Mouse (Mus musculus) left cerebral cortex, adult 11 months (tissue): ENCODE results near the gene Midn.

Source experiments
- DNase-seq: peaks from one replicate; pipeline ENCODE4 v3.0.0; 2022; ENCODE audit warnings: low spot score

The Midn gene

DNA sequence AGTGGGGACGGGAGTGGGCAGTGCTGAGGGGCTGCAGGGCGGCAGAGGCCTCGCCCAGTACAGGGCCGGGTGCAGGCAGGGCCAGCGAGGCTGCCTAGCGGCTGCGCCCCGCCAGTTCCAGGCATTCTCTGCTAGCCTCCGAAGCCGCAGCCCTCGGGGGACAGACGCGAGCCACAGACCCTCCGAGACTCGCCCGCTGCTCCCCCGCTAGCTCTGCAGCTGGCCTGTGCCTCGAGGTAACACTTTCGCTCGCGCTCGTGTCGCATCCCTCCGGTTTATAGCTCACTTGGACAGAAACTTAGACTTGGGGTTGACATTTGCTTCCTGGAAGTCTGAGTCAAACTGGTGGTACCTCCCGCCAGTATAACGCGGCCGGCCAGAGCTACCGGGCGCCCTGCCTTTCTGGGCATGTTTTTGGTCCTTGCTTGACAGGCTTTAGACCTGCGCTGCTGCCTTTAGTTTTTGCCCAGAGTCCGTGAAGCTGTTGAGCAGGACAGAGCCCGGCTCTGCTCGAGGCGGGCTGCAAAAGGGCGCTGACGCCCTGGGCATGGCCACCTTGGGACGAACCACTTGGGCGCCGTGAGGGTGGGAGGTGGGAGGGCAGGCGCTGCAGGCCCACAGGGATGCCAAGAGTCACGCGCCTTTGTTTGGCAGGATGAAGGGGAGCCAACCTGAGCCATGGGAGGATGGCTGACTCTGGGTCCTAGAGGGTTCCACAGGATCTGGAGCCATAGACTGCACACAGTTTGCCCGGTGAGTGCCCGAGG is 23.9 kb downstream of the Midn start:
- no peak for DNase-seq

DNA sequence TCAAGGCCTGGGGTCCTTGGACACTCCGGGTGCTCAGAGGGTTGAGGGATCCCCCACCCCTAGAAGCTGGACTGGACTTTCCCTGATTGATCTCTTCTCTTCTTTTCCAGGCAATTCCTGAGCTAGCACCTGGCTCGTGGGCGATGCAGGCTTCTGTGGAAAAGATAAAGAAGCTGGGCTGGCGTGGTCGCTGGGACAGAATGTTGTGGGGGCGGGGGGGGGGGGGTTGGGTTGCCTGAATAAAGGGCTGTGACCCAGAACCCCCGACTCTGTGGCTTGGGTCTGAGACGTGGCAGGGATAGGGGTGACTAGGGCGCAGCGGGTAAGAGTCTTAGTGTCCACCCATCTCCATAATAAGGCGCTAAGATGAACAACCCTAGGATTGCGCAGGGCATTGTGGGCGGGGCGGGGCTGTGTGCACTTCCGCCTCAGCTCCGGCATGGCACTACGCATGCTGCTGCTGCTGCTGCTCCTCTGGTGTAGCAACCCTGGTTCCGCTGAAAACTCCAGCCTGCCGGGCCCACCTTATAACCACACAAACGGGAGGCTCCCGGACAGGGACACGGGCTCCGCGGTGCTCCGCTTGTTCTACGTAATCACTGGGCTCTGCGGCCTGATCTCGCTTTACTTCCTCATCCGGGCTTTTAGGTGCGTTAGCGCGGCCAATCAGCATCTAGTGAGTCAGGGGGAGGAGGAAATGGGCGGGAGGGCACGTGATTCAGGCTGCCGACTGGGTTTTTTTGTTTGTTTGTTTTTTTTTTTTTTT is 24.6 kb downstream of the Midn start, which contains the start of gene 1600002K03Rik:
TSS of gene 1600002K03Rik (plus strand) at position 418 of the 766 bp plus-strand sequence.
- peak; percentile 89 for DNase-seq

DNA sequence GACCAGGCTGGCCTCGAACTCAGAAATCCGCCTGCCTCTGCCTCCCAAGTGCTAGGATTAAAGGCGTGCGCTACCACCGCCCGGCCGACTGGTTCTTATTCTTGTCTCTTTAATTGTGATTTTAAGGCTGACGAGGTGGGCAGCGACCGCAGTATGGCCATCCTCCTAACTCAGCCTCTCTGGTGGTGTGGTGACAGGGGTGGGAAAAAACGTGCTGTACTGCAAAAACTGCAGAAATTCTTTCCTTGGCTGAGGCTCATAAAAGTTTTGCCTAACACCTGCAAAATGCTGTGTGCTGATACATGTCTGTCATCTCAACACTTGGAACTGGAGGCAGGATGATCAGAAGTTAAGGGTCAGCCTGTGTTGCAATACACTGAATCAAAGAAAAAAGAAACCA is 25.3 kb downstream of the Midn start:
- no peak for DNase-seq

DNA sequence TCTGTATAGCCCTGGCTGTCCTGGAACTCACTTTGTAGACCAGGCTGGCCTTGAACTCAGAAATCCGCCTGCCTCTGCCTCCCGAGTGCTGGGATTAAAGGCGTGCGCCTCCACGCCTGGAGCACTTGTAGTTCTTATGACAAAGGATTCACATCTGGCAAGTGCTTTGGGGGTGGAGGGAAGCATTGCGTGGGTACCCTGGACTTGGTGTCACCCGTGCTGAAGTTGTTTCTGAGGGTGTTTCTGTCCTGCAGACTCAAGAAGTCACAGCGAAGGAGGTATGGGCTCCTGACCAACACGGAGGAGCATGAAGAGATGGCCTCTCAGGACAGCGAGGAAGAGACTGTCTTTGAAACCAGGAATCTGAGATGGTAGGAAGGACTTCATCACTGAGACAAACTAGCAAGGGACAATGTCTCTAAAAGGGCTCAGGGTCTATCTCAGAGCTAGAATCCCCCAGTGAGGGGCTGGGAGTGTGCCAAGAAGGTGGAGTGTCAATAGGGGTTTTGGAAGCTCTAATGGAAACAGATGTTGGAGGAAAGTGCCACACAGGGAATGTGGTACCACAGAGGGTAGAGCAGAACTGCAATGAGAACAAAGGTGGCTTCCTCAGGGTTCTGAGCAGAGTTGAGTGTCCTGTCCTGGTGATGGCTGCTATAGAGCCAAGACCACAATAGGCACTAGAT is 26.0 kb downstream of the Midn start:
- DNase-seq = no peak

DNA sequence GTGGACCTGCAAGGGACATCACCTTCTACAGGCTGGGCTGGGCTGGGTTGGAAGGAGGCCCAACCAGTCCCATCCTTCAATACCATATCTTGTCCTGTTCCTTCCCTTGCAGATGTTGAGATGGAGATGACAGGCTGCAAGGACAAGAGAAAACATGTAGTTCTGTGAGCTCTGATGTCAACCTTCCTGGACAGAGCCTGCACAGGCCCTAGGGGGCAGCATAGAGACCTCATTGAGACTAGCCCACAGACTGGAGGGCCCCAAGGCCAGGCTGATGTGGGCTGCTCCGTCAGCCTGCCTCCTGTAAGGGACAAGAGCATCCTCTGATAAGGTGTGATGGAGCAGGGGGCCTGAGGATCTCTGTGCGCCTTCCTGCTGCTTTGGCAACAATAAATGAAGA is 26.6 kb downstream of the Midn start:
- DNase-seq = no peak

DNA sequence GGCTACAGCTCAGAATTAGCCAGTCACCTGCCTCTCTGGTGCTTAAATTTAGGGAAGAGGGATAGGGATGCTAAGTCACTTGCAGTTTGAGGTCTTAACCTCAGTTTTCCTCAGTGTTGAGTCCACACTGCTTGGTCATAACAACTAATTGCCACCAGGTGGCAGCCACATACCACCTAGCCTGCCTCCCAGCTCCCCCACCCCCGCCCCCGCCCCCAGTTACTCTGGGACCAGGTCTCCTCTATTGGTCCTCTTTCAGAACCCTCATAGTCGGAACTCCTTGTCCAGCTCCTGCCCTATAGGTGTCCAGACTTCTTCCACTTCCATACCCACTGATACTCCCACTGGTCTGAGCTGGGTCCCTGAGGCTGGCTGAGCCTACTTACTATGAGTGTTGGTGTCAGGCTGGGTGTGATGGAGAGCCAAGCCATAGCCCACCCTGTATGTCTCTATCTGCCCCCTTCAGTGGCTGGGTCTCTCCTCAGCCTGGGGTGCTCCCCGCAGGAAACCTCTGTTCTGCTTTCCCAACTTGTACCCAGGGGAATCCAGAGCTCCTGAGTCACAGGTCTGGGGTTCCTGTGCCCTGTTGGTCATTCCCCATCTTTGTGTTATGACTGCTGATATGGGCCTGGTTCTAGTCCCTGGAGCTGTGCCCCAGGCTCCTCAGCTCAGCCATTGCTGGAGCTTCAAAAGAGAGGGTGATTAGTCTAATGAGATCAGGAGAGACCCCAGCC is 27.6 kb downstream of the Midn start:
- DNase-seq = no peak

DNA sequence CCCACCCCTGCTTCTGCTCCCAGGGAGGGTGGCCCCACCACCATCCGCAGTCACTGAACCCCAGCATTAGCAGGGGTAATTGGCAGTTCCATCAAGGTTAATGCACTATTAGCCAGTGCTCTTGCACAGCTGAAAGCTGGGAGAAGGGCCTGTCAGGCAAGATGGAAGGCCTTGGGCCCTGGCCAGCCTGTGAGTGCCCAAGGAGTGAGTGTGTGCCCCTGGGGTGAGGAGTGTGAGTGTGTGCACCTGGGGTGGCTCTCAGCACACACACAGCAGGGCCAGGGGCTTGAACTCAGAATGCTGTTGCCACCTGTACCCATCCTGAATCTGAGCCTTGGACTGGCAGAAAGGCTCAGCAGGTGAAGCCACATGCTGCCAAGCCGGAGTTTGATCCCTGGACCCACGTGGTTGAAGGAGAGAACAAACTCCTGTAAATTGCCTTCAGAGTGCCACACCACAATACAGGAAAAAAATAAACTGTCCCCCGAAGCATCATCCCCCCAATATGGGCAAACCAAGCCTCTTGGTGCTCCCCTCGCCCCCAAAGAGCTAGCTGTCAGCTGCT is 28.3 kb downstream of the Midn start:
- no peak for DNase-seq

DNA sequence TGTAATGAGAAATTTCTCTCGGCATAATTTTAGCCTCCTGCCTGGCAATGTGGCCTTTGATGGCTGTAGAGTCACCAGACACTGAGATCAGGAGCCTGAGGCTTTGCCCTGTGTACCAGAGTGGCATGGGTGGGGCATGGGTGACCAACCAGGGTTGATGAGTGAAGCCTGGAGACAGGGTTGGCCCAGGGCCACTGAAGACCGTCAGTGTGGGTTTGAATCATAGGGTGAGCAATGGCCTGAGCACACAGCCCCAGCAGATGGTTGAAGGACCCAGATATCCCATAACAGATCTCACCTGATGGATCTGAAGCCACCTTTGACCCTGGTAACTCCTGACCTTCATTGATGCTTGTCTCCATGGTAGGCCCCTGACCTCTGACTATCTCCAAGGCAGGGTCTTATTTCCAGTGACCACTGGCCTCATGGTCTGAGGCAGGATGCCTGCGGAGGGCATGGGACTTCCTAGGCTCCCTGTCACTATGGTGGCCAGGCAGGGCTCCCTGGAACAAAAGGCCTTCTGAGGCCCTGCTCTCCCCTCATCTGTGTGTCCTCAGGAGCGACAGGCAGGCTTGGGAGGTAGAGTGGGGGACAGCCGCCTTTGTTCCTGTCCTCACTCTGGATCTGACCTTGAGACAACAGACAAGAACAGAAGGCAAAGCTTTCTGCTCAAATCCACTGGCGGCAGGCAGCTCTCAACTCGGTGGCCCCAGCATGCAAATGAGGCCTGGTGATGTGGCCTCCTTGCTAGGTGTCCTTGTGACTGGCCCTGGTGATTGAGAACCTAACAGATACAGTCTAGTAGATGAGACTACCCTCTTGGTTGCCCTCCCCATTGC is 29.6 kb downstream of the Midn start:
- no peak for DNase-seq

DNA sequence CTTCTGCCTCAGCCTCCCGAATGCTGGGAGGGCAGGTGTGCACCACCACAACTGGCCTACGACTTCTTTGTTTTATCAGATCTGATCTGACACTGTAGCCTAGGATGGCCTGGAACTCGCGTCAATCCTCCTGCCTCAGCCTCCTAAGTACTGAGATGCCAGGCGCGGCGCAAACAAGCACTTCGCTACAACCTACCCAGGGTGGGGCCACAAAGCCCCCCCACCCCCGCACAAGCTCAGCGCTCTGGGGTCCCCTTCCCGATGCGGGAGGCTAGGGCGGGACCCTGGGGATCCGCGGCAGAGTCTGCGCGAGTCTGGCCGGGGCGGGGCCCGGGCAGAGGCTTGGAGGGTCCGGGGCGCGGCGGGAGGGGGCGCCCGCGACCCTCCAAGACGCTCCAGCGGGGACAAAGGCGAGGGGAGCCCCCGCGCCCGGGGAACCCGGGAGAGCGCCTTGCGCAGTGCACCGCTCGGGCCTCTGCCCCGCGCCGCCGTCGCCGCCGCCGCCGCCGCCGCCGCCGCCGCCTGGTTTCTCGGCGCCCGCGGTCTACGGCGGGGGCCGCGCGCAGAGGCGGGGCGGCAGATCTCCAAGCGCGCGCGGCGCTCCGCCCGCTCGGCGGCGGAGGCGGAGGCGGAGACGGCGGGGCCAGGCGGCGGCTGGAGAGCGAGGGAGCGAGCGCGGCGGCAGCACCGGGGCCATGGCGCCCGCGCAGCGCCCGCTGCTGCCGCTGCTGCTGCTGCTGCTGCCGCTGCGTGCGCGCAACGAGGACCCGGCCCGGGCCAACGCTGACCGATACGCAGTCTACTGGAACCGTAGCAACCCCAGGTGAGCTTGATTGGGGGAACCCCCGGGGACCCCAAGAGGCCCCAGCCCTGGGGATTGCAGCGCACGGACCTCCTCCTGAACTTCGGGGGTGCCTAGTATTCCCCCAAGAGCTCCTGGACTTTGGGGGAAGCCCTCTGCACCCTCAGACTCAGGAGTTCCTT is 31.3 kb downstream of the Midn start, which contains the start of gene Efna2:
TSS of gene Efna2 (plus strand) at position 415 of the 984 bp plus-strand sequence.
- no peak for DNase-seq

DNA sequence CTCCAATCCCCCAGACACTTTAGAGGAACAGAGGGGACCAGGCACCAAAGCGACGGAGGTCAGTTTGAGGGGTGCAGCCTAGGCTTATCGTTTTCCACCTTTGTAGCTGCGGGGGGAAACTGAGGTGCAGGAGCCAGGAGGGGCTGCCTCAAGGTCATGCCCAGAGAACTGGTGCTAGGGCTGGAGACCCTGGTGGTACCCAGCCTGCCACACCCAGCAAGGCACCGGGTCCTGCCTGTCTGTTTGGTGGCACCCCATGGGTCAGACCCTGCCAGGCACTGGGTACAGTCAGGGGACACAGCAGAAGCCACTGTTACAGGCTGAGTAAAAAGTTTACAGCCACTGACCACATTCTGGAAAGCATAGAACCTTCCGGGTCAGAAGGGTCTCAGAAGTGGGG is 32.2 kb downstream of the Midn start:
- no peak for DNase-seq

DNA sequence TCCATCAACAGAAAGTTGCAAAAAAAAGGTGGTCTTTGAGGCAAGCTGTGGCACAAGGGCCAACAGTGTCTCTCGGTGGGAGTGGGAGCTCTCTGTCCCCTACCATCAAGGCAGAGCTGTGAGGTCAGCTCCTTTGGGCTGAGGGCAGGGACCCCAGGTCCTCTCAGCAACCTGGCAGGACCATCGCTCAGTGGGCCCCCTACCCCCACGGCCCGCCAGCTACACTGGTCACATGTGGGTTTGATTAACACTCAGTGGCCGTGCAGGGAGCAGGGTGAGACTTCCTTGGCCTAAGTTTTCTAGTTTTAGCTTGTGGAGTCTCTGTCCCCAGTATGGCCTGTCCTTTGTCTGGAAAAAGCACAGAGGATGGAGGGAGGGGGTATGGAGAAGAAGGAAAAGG is 32.8 kb downstream of the Midn start:
- no peak for DNase-seq

DNA sequence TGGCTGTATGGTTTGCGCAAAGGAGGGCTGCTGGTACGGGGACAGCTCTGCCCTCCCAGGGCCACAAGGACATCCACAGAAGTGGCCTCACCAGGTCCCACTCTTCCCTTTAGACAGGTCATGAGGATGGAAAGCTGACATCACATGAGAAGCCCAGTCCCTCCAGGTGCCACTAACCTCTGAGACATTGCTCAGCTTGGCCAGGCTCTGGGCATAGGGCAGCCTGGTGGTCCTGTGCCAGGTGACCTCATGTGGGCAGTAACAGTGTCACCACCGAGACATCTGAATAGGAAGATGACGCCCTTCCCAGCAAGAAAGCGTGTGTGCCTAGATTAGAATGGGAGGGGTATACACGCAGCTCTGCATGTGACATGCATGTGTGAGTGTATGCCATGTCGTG is 34.5 kb downstream of the Midn start:
- DNase-seq = no peak

DNA sequence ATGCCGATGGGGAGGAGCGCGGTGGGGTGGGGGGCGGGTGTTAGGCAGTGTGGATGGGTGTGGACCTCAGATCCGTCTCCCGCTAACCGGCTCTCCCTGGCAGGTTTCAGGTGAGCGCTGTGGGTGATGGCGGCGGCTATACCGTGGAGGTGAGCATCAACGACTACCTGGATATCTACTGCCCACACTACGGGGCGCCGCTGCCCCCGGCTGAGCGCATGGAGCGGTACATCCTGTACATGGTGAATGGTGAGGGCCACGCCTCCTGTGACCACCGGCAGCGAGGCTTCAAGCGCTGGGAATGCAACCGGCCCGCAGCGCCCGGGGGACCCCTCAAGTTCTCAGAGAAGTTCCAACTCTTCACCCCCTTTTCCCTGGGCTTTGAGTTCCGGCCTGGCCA is 38.6 kb downstream of the Midn start:
- no peak for DNase-seq

DNA sequence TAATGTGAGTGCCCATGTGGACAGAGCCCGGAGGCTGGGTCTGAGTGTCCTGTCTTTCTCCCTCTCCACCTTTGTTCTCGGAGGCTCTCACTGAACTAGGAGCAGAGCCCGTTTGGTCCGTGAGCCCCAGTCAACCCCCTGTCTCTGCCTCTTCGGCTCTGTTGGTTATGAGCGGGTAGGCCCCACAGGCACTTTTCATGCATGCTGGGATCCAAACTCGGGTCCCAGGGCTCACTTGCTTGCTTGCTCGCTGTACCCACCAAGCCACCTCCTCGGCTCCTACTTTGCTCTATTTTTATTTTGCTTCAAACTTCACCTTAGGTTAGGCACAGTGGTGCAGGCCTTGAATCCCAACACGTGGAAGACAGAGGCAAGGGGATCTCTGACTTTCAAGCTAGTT is 39.7 kb downstream of the Midn start:
- DNase-seq = no peak

DNA sequence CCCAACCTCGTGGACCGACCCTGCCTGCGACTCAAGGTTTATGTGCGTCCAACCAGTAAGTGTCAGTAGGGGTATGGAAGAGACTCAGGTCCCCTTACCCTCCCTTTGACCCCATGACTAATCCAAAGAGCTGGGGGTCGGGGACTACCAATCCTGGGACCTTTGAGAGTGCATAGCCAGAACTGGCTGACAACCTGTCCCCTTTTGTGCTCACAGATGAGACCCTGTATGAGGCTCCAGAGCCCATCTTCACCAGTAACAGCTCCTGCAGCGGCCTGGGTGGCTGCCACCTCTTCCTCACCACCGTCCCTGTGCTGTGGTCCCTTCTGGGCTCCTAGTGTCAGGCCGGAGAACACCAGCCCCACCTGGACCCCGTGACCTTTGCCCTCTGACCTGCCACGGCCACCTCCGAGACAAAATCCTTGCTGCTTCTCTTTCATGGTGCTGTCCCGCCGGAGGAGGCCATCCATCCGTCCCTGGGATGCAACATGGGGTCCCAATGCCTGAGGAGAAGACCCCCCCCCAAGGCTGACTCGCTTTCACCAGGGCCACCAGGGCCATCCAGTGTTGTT is 40.5 kb downstream of the Midn start:
- DNase-seq = no peak

DNA sequence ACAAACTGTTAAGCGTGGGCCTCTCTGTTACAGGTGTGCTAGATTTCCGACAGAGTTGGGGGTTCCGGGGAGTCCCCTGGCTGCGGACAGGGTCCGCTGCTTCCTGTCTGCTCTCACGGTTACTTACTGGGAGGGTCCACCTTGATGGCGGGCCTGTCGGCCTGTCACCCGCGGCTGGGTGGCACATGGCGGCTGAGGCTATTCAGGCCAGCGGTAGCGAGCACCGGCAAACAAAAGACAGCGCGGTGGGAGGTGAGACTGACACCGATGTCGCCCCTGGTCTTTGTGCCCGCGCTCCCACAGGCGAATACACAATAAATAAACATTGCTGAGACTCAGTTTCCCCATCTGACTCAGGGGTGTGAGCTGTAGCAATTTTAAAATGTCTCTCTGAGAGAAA is 41.9 kb downstream of the Midn start:
- DNase-seq = no peak

DNA sequence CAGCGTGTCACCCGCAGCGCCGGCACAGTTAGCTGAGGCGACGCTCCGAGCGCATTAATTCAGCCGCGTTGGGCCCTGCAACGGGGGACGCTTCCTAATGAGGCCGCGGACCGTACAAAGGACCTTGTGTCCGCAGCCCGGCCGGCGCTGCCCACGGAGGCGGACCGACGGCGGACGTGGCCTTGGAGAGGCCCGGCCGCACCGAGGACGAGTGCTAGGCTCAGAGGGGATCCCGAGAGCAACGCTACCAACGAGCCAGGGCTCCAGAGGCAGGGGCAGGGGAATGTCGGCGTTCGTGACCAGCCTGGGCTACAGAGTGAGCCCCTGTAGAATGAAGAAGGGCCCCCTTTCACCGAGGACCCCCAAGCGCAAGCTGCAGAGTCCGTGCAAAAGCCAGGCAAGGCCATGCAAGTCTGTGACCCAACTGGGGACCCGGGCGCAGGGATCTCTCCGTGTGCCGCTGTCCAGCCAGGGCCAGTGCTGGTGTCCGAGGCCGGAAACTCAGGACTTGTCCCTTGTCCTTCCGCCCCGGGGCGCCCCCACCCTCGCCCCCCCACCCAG is 42.5 kb downstream of the Midn start:
- no peak for DNase-seq

DNA sequence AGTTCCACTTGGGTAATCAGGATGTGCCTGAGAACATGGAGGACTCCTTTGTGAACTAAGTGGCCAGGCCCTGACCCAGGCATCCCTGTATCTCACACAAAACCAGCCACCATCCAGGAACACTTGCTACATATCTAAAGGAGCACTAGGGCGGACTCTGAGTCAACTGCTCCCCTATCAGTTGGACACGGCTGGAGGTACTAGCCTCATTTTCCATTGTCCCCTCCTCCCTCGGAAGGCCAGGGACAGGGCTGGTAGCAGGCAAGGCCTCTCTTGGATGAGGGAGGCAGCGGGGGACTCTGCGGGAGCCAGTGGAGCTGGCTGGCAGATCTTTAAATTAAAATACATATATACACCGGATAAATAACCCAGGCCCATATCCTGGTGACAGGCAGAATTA is 45.9 kb downstream of the Midn start:
- no peak for DNase-seq

DNA sequence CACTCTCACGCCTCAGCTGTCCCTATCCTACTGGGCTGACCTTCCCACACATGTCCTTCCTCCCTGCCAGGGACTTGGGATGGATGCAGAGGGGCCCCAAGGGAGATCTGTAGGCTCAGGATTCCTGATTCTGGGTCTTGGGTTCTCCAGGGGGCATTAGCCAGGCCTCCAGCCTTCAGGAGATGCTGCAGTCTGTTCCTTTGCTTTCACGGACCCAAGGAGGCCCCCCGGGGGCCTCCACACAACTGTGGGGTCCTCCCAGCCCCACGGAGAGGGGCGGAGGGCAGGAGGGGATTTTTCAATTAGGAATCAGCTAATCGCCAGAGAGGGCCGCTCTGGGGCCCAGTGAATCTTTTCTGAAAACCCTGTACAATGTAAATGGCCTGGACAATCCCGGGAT is 46.4 kb downstream of the Midn start:
- no peak for DNase-seq
